Mouse (Mus musculus): ENCODE measurements at regions not wholly inside any gene's neighbourhood (a gene's known extent, or its start where the extent isn't known, plus 50 kb on each side); places are given as distances from the start of the nearest gene placed in this dataset.

DNA sequence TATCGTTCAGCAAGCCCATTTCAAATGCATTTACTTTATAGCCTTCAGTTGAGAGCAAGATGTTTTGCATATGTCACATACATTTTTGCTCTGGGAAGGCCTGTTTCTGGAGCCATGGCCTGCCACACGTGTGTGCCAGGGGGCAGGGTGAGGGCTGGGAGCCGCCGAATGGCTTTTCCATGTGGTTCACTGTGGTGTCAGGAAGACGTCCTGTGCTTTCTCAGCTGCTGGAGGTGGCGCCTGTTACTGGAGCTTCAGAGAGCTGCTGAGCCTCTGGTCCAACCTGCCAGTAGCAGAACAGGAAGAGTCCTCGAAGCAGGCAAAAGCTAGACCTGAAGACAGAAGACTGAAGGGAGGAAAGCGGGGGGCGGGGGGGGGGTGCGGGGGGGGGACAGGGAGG, 78.5 kb upstream of the Smim23 start:
- no peak for TF ChIP-seq CTCF (IDR thresholded peaks at IDR 0.05)
- no peak for TF ChIP-seq EP300 (IDR thresholded peaks at IDR 0.05)

All from lung, postnatal 0 days (tissue).